Mouse (Mus musculus) midbrain, embryonic 11.5 days (tissue): ENCODE measurements at regions not wholly inside any gene's neighbourhood (a gene's known extent, or its start where the extent isn't known, plus 50 kb on each side); places are given as distances from the start of the nearest gene placed in this dataset.

Experiments used
- ATAC-seq: fragments of 200-750 bp; cut with Nextera tagmentation; 2 replicates; pipeline ENCODE4 v1.8.0; 2017; ENCODE audit warnings: moderate TSS enrichment, moderate library complexity; ENCODE audit not compliant: low FRiP score
- DNase-seq: peaks from one replicate; pipeline ENCODE4 v3.0.0; 2015; ENCODE audit warnings: low spot score; ENCODE audit errors: missing footprints
- H3K27ac ChIP-seq: fragments of 300-500 bp; sonication (generic); 2 replicates; pipeline ENCODE4 v1.5.1; 2014; ENCODE audit warnings: low read depth, low read length
- H3K27me3 ChIP-seq: fragments of 300-500 bp; sonication (generic); 2 replicates; pipeline ENCODE4 v1.6.1; 2014; ENCODE audit warnings: mild to moderate bottlenecking, low read length, moderate library complexity, mixed read lengths; ENCODE audit not compliant: control insufficient read depth, insufficient read depth
- H3K36me3 ChIP-seq: fragments of 300-500 bp; sonication (generic); 2 replicates; pipeline ENCODE4 v1.6.1; 2014; ENCODE audit warnings: mild to moderate bottlenecking, low read length, moderate library complexity, mixed read lengths; ENCODE audit not compliant: control insufficient read depth, insufficient read depth
- H3K4me1 ChIP-seq: fragments of 300-500 bp; sonication (generic); 2 replicates; pipeline ENCODE4 v1.6.1; 2014; ENCODE audit warnings: low read length; ENCODE audit not compliant: control insufficient read depth, insufficient read depth
- H3K4me2 ChIP-seq: fragments of 300-500 bp; sonication (generic); 2 replicates; pipeline ENCODE4 v1.6.1; 2014; ENCODE audit warnings: mild to moderate bottlenecking, moderate library complexity
- H3K4me3 ChIP-seq: fragments of 300-500 bp; sonication (generic); 2 replicates; pipeline ENCODE4 v1.5.1; 2014; ENCODE audit warnings: low read depth, low read length
- H3K9ac ChIP-seq: fragments of 300-500 bp; sonication (generic); 2 replicates; pipeline ENCODE4 v1.6.1; 2014; ENCODE audit warnings: low read length
- H3K9me3 ChIP-seq: fragments of 300-500 bp; sonication (generic); 2 replicates; pipeline ENCODE4 v1.6.1; 2016; ENCODE audit warnings: low read length; ENCODE audit not compliant: control insufficient read depth
- WGBS: fragments of 180-500 bp; shearing (Covaris S2); extraction: QIAGEN DNeasy Blood & Tissue Kit; methylation state at CpG from one replicate; pipeline ENCODE4 v1.1.7; 2014; 5-methylcytosine and 5-hydroxymethylcytosine counted together

- H3K4me1 ChIP-seq = no peaks in the 10 kb centered on the region
- H3K4me2 ChIP-seq = no peak overlapping the region
- ATAC-seq (no peak), DNase-seq (no peak)
- no peak overlapping the region for H3K4me3 ChIP-seq
- H3K36me3 ChIP-seq = no peaks in the 10 kb centered on the region
- 61% methylated on average over 9 of the region's 9 CpGs for WGBS
- no peak overlapping the region for H3K27ac ChIP-seq
- no peaks in the 10 kb centered on the region for H3K9me3 ChIP-seq
- H3K9ac ChIP-seq = no peak overlapping the region
- no peaks in the 10 kb centered on the region for H3K27me3 ChIP-seq
These were observed 124.2 kb upstream of the Kit start for GRCm38 (mm10) chr5:75450564-75450963.

DNA sequence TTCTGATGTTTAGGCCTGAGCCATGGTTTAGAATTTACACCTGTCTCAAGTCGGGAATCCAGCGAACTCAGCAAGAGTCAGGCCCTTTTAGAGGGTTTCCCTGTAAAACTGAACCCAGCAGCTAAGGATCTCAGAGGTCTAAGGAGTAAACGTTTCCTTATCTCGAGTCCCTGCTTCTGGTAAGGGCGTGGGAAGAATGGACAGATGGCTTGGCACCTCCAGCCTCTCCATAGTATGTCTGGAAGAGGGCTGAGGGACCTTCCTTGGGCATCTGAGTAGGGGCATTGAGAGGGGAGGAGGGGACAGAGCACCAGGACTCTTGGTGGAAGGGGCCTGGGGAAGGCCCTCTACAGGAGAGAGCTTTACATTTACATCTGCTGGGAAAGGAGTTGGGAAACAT lies 123.6 kb upstream of the Kit start:
- no peak overlapping the region for H3K27ac ChIP-seq
- WGBS = 65% methylated on average over 5 of the region's 5 CpGs
- ATAC-seq = no peak
- DNase-seq = no peak
- H3K36me3 ChIP-seq = no peaks in the 10 kb centered on the region
- H3K9ac ChIP-seq = no peak overlapping the region
- no peak overlapping the region for H3K4me3 ChIP-seq
- no peak overlapping the region for H3K4me2 ChIP-seq
- no peaks in the 10 kb centered on the region for H3K27me3 ChIP-seq
- H3K9me3 ChIP-seq = no peaks in the 10 kb centered on the region
- no peaks in the 10 kb centered on the region for H3K4me1 ChIP-seq

GRCm38 (mm10) chr5:75451693-75452092 lies 123.0 kb upstream of the Kit start:
- Histone ChIP-seq H3K9ac (no peak overlapping the region), H3K4me2 (no peak overlapping the region), H3K27me3 (no peaks in the 10 kb centered on the region), H3K36me3 (no peaks in the 10 kb centered on the region), H3K27ac (no peak overlapping the region), H3K9me3 (no peaks in the 10 kb centered on the region), H3K4me1 (no peaks in the 10 kb centered on the region), H3K4me3 (no peak overlapping the region)
- ATAC-seq (no peak), DNase-seq (no peak)
- WGBS = 90% methylated on average over 8 of the region's 8 CpGs

- H3K27ac ChIP-seq = no peak overlapping the region
- 83% methylated on average over 9 of the region's 9 CpGs for WGBS
- no peak overlapping the region for H3K4me2 ChIP-seq
- no peaks in the 10 kb centered on the region for H3K9me3 ChIP-seq
- H3K36me3 ChIP-seq = no peaks in the 10 kb centered on the region
- no peak for ATAC-seq
- no peaks in the 10 kb centered on the region for H3K4me1 ChIP-seq
- no peak overlapping the region for H3K9ac ChIP-seq
- DNase-seq = no peak
- no peaks in the 10 kb centered on the region for H3K27me3 ChIP-seq
- H3K4me3 ChIP-seq = no peak overlapping the region
These were observed 120.8 kb upstream of the Kit start for GRCm38 (mm10) chr5:75453757-75454390.

DNA sequence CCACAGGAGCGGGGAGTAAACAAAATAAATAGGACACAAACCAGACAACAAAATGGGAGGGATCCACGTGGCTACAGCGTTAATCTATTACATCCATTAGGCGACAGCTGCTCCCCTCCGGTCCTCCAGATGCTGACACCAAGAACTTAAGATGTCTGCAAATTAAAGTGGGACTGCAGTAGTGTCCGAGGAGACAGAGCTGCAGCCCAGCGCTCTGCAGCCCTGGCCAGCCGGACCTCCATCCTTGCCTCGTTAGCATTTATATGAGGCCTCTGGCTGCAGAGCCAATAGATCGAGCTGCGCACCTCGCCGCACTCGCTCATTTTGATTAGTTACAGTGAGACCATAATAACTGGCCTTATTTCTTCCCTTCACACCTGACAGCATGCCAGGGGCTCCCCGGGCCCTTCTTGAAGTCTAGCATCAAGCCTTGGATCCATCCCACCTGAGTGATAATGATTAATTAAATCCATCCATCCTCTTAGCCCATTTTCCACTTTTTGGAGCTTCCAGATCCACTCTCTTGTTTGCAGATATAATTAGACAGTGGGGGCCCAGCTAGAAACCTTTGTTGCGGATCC lies 119.7 kb upstream of the Kit start:
- no peaks in the 10 kb centered on the region for H3K4me1 ChIP-seq
- WGBS = 72% methylated on average over 16 of the region's 16 CpGs
- no peak overlapping the region for H3K27ac ChIP-seq
- H3K36me3 ChIP-seq = no peaks in the 10 kb centered on the region
- H3K9me3 ChIP-seq = no peaks in the 10 kb centered on the region
- ATAC-seq (peak; percentile 35; the same call in 1 of the 2 replicates), DNase-seq (peak; percentile 49)
- H3K9ac ChIP-seq = no peak overlapping the region
- H3K4me2 ChIP-seq = no peak overlapping the region
- H3K4me3 ChIP-seq = no peak overlapping the region
- no peaks in the 10 kb centered on the region for H3K27me3 ChIP-seq

DNA sequence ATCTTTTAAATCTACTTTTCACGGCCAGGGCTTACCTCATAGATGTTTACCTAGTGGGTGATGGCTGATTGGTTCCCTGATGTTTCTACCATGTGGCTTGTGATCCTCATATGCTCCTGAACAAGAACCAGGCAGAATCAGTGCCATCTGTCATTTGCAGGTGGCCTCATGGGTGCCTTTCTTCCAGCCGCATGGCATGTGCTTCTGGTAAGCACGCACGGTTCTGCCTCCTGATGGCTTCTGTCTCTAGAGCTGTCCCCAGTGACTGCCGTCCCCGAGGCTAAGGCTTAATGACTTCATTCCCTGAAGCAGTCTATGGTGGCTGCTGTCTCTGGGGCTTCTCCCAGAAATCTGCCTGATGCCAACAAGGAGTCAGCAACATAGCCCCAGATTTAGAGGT lies 117.3 kb upstream of the Kit start:
- H3K27ac ChIP-seq = no peak overlapping the region
- peak; percentile 49 for DNase-seq

GRCm38 (mm10) chr5:75458317-75458716 lies 116.4 kb upstream of the Kit start:
- H3K4me2 ChIP-seq = no peak overlapping the region
- no peaks in the 10 kb centered on the region for H3K9me3 ChIP-seq
- no peaks in the 10 kb centered on the region for H3K27me3 ChIP-seq
- DNase-seq (no peak), ATAC-seq (no peak)
- H3K4me3 ChIP-seq = no peak overlapping the region
- 94% methylated on average over 7 of the region's 7 CpGs for WGBS
- H3K36me3 ChIP-seq = no peaks in the 10 kb centered on the region
- no peak overlapping the region for H3K9ac ChIP-seq
- H3K27ac ChIP-seq = no peak overlapping the region
- H3K4me1 ChIP-seq = no peaks in the 10 kb centered on the region

More for the DNA sequence above, 117.3 kb upstream of the Kit start:
- H3K9ac ChIP-seq = no peak overlapping the region
- 79% methylated on average over 6 of the region's 6 CpGs for WGBS
- ATAC-seq = no peak
- no peaks in the 10 kb centered on the region for H3K36me3 ChIP-seq
- H3K9me3 ChIP-seq = no peaks in the 10 kb centered on the region
- H3K4me3 ChIP-seq = no peak overlapping the region
- no peaks in the 10 kb centered on the region for H3K27me3 ChIP-seq
- H3K4me2 ChIP-seq = no peak overlapping the region
- H3K4me1 ChIP-seq = no peaks in the 10 kb centered on the region

DNA sequence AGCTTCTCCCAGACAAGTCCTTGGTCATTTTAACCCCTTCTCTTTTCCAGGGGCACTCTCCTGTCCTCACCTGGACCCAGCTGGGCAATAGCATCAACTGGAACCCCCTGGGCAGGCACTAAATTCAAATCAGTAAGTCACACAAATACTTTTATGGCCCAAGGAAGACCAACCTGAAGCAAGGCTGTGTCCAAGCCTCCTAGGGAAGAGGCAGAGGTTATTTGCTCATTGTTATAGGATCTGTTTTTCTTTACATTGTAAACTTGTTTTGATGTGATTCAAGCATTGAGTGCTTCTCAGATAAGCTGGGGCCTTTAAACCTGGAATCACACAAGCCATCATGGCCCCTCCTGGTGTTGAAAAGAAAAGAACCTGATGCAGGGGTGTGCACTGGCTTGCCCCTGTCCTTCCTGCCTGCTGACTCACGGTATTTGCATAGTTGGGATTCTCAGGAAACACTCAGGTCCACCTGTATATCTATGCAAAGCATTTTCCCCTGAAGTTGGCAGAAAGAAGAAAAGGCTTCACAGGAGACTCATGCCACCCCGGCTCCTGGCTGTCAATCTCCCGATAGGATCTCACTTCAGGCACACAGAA lies 114.9 kb upstream of the Kit start:
- no peak overlapping the region for H3K4me3 ChIP-seq
- no peak overlapping the region for H3K27ac ChIP-seq
- ATAC-seq = no peak
- no peak overlapping the region for H3K9ac ChIP-seq
- no peaks in the 10 kb centered on the region for H3K4me1 ChIP-seq
- DNase-seq = no peak
- no peaks in the 10 kb centered on the region for H3K9me3 ChIP-seq
- H3K4me2 ChIP-seq = no peak overlapping the region
- WGBS = 70% methylated on average over 3 of the region's 3 CpGs
- no peaks in the 10 kb centered on the region for H3K27me3 ChIP-seq
- no peaks in the 10 kb centered on the region for H3K36me3 ChIP-seq

DNA sequence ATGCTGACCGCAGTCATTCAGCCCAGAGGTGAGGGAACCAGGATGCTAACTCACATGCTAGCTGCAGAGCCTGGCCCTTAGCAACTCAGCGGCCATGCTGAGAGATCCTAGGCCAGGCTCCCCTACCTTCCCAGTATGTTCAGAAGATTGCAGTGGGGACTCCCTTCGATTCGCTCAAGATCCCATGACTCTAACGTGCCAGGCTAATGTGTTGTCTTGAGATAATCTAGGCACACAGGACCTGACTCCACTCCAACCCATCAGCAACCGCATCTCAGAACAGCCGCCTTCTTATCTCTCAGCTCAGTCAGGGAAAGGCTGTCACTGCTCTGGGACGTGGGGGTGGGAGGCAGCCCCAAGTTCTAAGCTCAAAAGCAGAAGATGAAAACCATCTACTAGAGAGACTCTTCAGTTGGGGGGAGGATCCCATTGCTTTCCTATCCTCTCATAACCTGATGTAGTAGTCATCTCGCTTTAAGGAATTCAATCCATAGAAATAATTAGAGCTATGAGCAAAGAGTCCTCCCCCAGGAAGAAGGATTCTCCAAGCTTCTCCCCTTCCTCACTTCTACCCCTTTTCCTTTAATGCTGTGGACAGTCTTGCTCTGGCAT lies 114.2 kb upstream of the Kit start:
- no peaks in the 10 kb centered on the region for H3K4me1 ChIP-seq
- H3K9me3 ChIP-seq = no peaks in the 10 kb centered on the region
- DNase-seq (no peak), ATAC-seq (no peak)
- no peak overlapping the region for H3K4me3 ChIP-seq
- 85% methylated on average over 9 of the region's 9 CpGs for WGBS
- H3K4me2 ChIP-seq = no peak overlapping the region
- H3K9ac ChIP-seq = no peak overlapping the region
- no peaks in the 10 kb centered on the region for H3K27me3 ChIP-seq
- H3K27ac ChIP-seq = no peak overlapping the region
- H3K36me3 ChIP-seq = no peaks in the 10 kb centered on the region
